Mouse (Mus musculus) stomach, postnatal 0 days (tissue): ENCODE data around the gene Me3. TPM values are rescaled to one million over a fixed set of nuclear protein-coding genes. Genes with fewer than 3 reads are reported as not detected.

ENCODE experiments used
- ATAC-seq: fragments of 200-750 bp; cut with Nextera tagmentation; 2 replicates; pipeline ENCODE4 v1.8.0; 2017; ENCODE audit not compliant: low FRiP score, low TSS enrichment
- DNase-seq: peaks from one replicate; pipeline ENCODE4 v3.0.0-alpha.2; 2016; ENCODE audit warnings: low spot score
- H3K27ac ChIP-seq: fragments of 300-500 bp; sonication (generic); replicated peaks from 2 replicates; pipeline ENCODE4 v1.5.1; 2014; ENCODE audit warnings: mild to moderate bottlenecking, control low read depth
- H3K27me3 ChIP-seq: fragments of 300-500 bp; sonication (generic); 2 replicates; pipeline ENCODE4 v1.6.1; 2014; ENCODE audit warnings: low read length; ENCODE audit not compliant: control insufficient read depth, insufficient read depth
- H3K36me3 ChIP-seq: fragments of 300-500 bp; sonication (generic); 2 replicates; pipeline ENCODE4 v1.6.1; 2014; ENCODE audit warnings: low read length, mixed read lengths; ENCODE audit not compliant: control insufficient read depth, insufficient read depth
- H3K4me1 ChIP-seq: fragments of 300-500 bp; sonication (generic); replicated peaks from 2 replicates; pipeline ENCODE4 v1.6.1; 2014; ENCODE audit warnings: antibody characterized with exemption; ENCODE audit not compliant: control insufficient read depth, insufficient read depth
- H3K4me2 ChIP-seq: fragments of 300-500 bp; sonication (generic); replicated peaks from 2 replicates; pipeline ENCODE4 v1.6.1; 2014; ENCODE audit warnings: low read depth, mild to moderate bottlenecking, control low read depth, moderate library complexity
- H3K4me3 ChIP-seq: fragments of 300-500 bp; sonication (generic); 2 replicates; pipeline ENCODE4 v1.5.1; 2014; ENCODE audit warnings: low read depth, low read length, control low read depth
- H3K9ac ChIP-seq: fragments of 300-500 bp; sonication (generic); 2 replicates; pipeline ENCODE4 v1.6.1; 2014; ENCODE audit warnings: mild to moderate bottlenecking, low read length, control low read depth, mixed read lengths
- H3K9me3 ChIP-seq: fragments of 300-500 bp; sonication (generic); 2 replicates; pipeline ENCODE4 v1.6.1; 2016; ENCODE audit warnings: low read length; ENCODE audit not compliant: control insufficient read depth
- CTCF ChIP-seq: IDR thresholded peaks from 2 replicates; pipeline ENCODE4 v1.5.1; 2016; ENCODE audit warnings: antibody characterized with exemption, low read depth, mild to moderate bottlenecking, moderate library complexity
- EP300 ChIP-seq: optimal IDR thresholded peaks from 2 replicates; pipeline ENCODE3; 2016; ENCODE audit warnings: antibody characterized with exemption
- WGBS: fragments of 180-500 bp; shearing (Covaris S2); extraction: QIAGEN DNeasy Blood & Tissue Kit; methylation state at CpG from one replicate; pipeline ENCODE4 v1.1.7; 2014; 5-methylcytosine and 5-hydroxymethylcytosine counted together
- polyA plus RNA-seq: library from polyadenylated mRNA; unstranded; fragments of >200 nt; fragmentation: Nextera tagmentation; extraction: Ambion mirVana; gene quantifications from 2 replicates; pipeline ENCODE4 v1.2.1, GENCODE M21; 2015

Gene Me3
- polyA plus RNA-seq, 1 experiment from 2014 or later: 4.8 TPM

DNA sequence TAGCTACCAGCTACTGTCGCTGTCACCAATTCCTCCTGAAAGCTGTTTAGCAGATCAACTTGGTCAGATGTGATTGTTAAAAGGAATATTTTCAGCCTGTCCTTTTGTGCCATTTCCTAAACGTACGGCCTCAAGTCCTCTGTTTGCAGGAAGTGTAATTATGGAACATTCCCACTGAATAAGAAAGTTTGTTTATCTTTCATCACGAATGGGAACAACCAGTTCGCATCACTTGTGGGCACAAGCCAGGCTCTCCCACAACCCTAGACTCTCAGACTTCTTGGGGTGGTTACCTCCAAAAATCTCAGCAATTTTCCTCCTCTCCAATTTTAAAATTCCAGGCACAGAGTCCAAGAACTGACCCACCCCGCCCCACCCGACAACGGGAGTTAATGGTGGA lies 207.5 kb downstream of the Me3 start:
- Histone ChIP-seq H3K4me3 (no peak overlapping the region), H3K4me1 (no peaks in the 10 kb centered on the region), H3K36me3 (no peaks in the 10 kb centered on the region), H3K4me2 (no peak overlapping the region), H3K9ac (no peak overlapping the region), H3K27me3 (no peaks in the 10 kb centered on the region), H3K9me3 (no peaks in the 10 kb centered on the region), H3K27ac (no peak overlapping the region)
- DNase-seq (no peak), ATAC-seq (no peak)
- TF ChIP-seq CTCF (no peak), EP300 (no peak)
- 50% methylated on average over 8 of the region's 8 CpGs for WGBS

DNA sequence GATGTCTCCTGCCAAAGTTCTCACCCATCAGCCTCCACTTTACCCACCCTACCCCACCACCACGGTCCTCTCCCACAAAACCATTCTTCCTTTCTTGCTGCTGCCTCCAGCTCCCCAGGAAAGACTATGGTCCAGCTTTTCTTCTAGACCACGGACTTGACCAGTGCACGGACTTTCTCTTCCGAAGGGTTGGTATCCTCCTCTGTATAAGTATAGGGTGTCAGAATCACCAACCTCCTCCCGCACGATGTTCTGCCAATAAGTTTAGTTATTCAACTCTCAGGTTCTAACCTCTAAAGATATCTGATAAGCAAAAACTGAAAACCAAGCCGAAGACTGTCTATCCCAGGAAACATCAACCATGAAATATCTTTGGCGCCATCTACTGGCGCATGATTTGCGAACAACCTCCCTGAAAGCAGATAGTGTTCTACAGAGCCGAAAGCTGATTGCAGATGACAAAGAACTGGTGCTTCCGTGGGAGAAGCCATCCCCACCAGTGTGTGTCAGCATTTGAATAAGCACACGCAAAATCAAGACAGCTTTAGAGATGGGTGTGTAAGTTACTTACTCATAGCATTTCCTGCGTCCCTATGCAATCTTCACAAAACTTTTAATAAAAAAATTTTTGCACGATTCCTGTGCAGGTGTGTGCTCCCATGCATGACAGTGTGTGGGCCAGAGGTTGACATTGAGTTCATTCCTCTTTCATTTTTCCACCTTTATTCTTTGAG lies 209.6 kb downstream of the Me3 start:
- Histone ChIP-seq H3K36me3 (no peaks in the 10 kb centered on the region), H3K27me3 (no peaks in the 10 kb centered on the region), H3K4me2 (no peak overlapping the region), H3K4me3 (no peak overlapping the region), H3K4me1 (no peaks in the 10 kb centered on the region), H3K9me3 (no peaks in the 10 kb centered on the region), H3K27ac (no peak overlapping the region), H3K9ac (no peak overlapping the region)
- DNase-seq (peak; percentile 81), ATAC-seq (peak; percentile 56; the same call in 1 of the 2 replicates)
- WGBS: 30% methylated on average over 15 of the region's 15 CpGs
- TF ChIP-seq EP300 (no peak), CTCF (peak; percentile 94)

- no peak for ATAC-seq
- TF ChIP-seq CTCF (no peak), EP300 (no peak)
- Histone ChIP-seq H3K9me3 (no peaks in the 10 kb centered on the region), H3K27me3 (no peaks in the 10 kb centered on the region), H3K9ac (no peak overlapping the region), H3K4me2 (no peak overlapping the region), H3K36me3 (no peaks in the 10 kb centered on the region), H3K27ac (no peak overlapping the region), H3K4me3 (no peak overlapping the region), H3K4me1 (no peaks in the 10 kb centered on the region)
- 82% methylated on average over 5 of the region's 5 CpGs for WGBS
- no peak for DNase-seq
These were observed 210.2 kb downstream of the Me3 start for GRCm38 (mm10) chr7:89842404-89842715.

GRCm38 (mm10) chr7:89843121-89843520 lies 210.9 kb downstream of the Me3 start:
- Histone ChIP-seq H3K4me2 (no peak overlapping the region), H3K9ac (no peak overlapping the region), H3K36me3 (no peaks in the 10 kb centered on the region), H3K27me3 (no peaks in the 10 kb centered on the region), H3K27ac (no peak overlapping the region), H3K9me3 (no peaks in the 10 kb centered on the region), H3K4me3 (no peak overlapping the region), H3K4me1 (no peaks in the 10 kb centered on the region)
- no peak for ATAC-seq
- TF ChIP-seq EP300: no peak
- no peak for TF ChIP-seq CTCF
- WGBS: 63% methylated on average over 6 of the region's 6 CpGs
- no peak for DNase-seq

DNA sequence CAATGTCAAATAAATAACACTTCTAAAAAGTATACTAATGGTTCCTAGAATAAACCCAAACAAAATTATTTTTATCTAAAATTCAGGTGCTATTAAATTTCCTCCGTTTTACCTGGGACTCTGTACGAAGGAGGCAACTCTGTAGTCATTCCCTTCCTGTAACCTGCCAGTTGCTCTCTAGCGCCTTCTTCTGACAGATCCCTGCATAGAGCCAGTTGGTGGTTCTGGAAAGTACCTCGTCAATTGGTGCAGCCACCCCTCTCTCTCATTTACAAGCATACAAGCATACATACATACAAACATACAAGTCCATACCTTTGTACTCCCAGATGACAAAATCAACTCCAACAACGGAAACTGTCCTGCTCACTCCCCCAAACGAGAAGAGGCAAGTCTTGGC lies 211.3 kb downstream of the Me3 start:
- no peak for TF ChIP-seq EP300
- TF ChIP-seq CTCF: peak; percentile 79
- Histone ChIP-seq H3K4me3 (no peak overlapping the region), H3K27me3 (no peaks in the 10 kb centered on the region), H3K4me2 (no peak overlapping the region), H3K9ac (no peak overlapping the region), H3K36me3 (no peaks in the 10 kb centered on the region), H3K4me1 (no peaks in the 10 kb centered on the region), H3K27ac (no peak overlapping the region), H3K9me3 (no peaks in the 10 kb centered on the region)
- ATAC-seq (no peak), DNase-seq (peak; percentile 63)
- WGBS: 33% methylated on average over 6 of the region's 6 CpGs

DNA sequence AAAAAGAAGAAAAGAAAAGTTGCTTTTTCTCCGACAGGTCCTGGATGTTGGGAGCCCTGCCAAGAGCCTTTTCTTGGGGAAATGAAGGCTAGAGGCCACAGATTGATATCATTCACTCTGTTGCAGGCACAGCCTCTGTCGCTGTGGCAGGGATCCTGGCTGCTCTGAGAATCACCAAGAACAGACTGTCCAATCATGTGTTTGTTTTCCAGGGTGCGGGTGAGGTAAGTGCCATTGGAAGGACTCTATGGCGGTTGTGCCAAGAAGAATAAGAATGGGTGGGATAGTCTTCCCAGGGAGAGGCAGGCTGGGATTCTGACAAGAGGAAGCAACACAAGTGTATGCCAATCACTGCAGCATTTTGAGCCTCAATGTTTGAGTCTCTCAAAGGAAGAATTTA lies 213.5 kb downstream of the Me3 start:
- ATAC-seq: no peak
- DNase-seq: no peak
- H3K4me1 ChIP-seq: no peaks in the 10 kb centered on the region
- no peak overlapping the region for H3K4me3 ChIP-seq
- no peak overlapping the region for H3K9ac ChIP-seq
- TF ChIP-seq CTCF: no peak
- TF ChIP-seq EP300: no peak
- no peak overlapping the region for H3K4me2 ChIP-seq
- H3K27ac ChIP-seq: no peak overlapping the region
- H3K27me3 ChIP-seq: no peaks in the 10 kb centered on the region
- no peaks in the 10 kb centered on the region for H3K36me3 ChIP-seq
- WGBS: 60% methylated on average over 4 of the region's 4 CpGs
- H3K9me3 ChIP-seq: no peaks in the 10 kb centered on the region
